Mouse (Mus musculus) gastrocnemius, postnatal 14 days (tissue): ENCODE measurements around the gene Lnx1. TPM values are rescaled to one million over a fixed set of nuclear protein-coding genes. Genes with fewer than 3 reads are reported as not detected.

Experiments
- DNase-seq: peaks from one replicate; pipeline ENCODE4 v3.0.0; 2021; ENCODE audit warnings: mixed read lengths
- intact Hi-C: fragments of 180-260 bp; cut with DNase I; formaldehyde crosslinking; loops from one replicate; pipeline ENCODE4 v1.15.1; 2025; ENCODE audit warnings: low total_unique reads
- total RNA-seq, 2 experiments: library from RNA; stranded (reverse); gene quantifications; 2 replicates each; pipeline ENCODE4 v1.2.3; 2021

Lnx1 gene
- total RNA-seq, 2 experiments from 2014 or later = 1.3 to 3.7 TPM

DNA sequence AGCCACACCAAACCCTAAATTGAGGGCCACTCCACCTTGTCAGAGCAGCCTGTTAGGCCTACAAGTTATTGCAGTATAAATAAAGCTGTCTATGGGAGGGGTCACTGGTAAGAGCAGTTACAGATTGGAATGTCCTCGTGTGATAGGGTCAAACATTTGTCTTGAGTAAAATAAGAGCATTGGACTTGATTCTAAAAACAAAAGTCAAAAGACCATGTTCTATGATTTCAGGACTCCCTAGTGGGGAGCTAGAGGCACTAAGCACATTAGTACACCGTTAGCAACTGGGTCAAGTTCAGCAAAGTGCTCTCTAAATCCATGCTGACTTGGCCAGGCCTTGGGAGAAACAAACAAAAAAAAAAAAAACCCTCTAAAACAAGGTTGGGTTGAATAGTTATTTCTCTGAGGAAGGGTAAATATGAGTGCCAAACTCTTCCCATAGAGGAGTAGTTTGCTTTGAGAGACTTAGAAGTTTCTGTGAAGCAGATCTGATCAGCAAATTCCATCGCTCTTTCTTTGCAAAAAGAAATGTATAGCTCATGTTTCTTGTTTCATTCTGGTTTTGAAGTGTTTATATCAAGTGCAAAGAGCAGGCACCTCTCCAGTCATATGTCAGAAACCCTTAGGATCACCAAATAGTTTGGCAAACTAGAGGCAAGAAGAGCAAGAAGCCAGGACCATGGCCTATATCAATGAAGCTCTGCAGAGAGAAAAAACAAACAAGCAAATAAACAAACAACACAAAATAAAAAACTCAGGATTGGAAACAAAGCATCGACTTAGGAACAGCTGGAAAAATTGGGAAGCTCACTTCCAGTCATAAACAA lies 40.8 kb downstream of the Lnx1 start:
- intact Hi-C loops = no loop called here
- DNase-seq = no peak

DNA sequence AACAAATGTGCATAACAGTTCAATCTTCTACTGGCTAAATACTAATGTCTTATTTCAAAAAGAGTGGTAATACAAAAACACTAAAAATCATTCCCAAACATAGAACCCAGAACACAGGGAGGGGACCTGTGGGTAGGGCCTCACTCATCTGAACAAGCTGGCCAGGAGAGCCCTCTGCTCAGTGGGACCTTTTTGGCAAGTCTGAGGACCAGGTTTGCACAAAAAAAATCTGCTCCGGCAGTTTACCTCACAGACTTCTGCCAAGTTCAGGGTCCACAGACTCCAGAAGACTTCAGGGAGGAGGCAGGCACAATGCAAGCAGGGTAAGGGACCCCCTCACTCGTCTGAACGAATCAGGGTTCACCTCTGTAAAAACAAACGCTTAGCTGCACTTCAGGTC lies 42.9 kb downstream of the Lnx1 start:
- no peak for DNase-seq
- intact Hi-C loops = no loop called here

- DNase-seq = no peak
- intact Hi-C loops = no loop called here
Observed at GRCm38 (mm10) chr5:74659281-74659680, 43.4 kb downstream of the Lnx1 start.

DNA sequence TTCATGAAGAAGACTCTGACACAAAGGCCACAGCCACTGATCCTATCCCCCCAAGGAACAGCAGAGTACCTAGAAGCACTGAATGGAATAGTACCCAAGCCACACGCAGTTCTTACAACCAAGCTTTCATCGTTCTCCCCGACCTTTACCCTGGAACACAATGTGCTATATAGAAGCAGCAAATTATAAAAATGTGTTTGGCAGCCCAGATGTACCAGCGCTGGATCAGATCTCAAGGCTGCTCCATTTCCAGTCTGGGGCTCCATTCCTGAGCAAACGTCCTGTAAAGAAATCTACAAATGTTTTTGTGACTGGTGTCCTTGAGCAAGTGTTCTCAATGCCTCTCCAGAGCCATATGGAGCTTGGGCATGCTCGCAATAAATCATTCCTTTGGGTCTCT lies 44.8 kb downstream of the Lnx1 start:
- intact Hi-C loops = no loop called here
- no peak for DNase-seq

- DNase-seq = no peak
- intact Hi-C loops = no loop called here
Observed at GRCm38 (mm10) chr5:74656410-74656809, 46.3 kb downstream of the Lnx1 start.

- DNase-seq = no peak
- intact Hi-C loops = no loop called here
Observed at GRCm38 (mm10) chr5:74654527-74654926, 48.2 kb downstream of the Lnx1 start.

- DNase-seq = no peak
Observed at GRCm38 (mm10) chr5:74653766-74654165, 48.9 kb downstream of the Lnx1 start.

GRCm38 (mm10) chr5:74649122-74649521 lies 53.6 kb downstream of the Lnx1 start:
- intact Hi-C loops = loop anchor here (10.0 kb wide), 2 partner anchors 146 to 506 kb away; partner anchors contain the start of gene Pdgfra
- DNase-seq = no peak

More at GRCm38 (mm10) chr5:74653766-74654165, 48.9 kb downstream of the Lnx1 start:
- intact Hi-C loops = no loop called here

- intact Hi-C loops = loop anchor here (10.0 kb wide), 2 partner anchors 147 to 507 kb away; partner anchors contain the start of gene Pdgfra
- no peak for DNase-seq
Observed at GRCm38 (mm10) chr5:74648216-74648615, 54.5 kb downstream of the Lnx1 start.

DNA sequence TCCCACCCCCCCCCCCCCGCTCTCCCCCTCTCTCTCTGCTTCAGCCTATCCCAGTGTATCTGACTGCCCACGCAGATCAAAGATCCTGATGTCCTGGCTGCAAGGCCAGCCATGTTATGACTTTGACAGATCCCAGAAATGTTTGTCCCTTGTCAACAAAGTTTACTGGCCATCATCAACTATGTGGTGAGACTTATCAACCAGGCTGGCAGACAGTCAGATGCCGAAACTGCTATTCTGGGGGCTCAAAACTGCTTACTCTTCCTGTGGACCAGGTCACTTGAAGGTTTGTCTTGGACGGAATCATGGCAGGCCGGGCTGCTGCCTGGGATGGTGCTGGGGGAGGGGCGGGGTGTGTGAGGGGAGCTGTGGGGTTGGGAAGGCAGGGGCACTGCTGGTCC lies 55.1 kb downstream of the Lnx1 start:
- intact Hi-C loops = loop anchor here (10.0 kb wide), 2 partner anchors 147 to 507 kb away; partner anchors contain the start of gene Pdgfra
- no peak for DNase-seq

DNA sequence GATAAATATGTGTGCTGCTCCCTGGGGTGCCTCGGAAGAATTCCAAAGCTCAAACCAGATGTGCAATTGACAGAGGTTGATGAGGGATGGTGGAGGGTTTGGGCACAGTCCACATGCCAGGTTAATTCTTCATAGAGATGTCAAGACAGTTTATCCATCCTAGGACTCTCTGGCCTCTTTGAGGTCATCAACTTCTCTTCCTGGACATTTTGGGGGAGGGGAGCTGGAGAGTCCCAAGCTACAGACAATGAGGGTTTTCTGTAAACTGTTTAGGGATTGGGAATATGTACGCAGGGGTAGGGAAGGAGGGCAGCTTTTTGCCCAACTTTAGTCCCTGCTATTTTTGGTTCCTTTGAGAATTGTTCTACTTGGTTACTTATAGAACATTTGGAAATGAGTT lies 60.4 kb downstream of the Lnx1 start:
- no peak for DNase-seq
- intact Hi-C loops = loop anchor here (10.0 kb wide), 2 partner anchors 153 to 513 kb away; partner anchors contain the start of gene Pdgfra

DNA sequence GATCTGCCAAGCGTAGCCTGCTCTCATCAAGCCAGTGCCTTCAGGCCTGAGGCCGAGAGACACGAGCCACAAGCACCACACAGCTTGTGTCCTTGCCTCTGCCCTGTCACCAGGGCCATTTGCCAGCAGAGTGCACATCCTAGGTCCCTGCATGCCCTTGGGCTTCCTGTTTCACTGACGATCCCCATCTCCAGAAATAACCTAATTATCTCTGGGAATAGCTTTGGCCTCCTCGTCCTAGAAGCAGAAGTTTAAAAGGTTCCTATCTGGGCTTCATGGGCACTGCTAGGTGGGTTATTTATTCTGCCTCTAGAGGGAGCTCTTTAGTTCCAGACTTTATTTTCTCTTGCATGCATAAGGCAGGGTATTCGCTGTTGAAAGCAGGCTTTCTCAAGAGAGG lies 61.7 kb downstream of the Lnx1 start:
- DNase-seq = no peak
- intact Hi-C loops = loop anchor here (10.0 kb wide), 2 partner anchors 154 to 514 kb away; partner anchors contain the start of gene Pdgfra

DNA sequence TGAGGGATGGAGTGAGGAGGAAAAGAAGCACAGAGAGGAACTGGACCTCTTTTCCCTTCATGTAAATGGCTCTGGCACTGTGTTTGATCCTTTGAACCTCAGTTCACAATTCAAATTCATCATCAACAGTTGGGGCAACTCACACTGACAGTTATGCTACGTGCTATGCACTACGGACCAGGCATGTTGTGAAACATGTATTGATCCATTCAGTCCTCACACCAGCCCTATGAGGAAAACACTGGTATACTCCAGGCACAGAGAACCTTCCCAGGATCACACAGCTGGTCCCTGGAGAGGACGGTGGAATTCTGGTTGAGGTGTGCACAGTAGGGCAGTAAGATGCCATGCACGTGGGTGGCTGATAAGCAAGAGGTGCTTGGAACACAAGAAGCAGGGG lies 62.2 kb downstream of the Lnx1 start:
- DNase-seq = no peak
- intact Hi-C loops = loop anchor here (10.0 kb wide), 2 partner anchors 154 to 514 kb away; partner anchors contain the start of gene Pdgfra

- intact Hi-C loops = no loop called here
- DNase-seq = no peak
Observed at GRCm38 (mm10) chr5:74639516-74639915, 63.2 kb downstream of the Lnx1 start.

DNA sequence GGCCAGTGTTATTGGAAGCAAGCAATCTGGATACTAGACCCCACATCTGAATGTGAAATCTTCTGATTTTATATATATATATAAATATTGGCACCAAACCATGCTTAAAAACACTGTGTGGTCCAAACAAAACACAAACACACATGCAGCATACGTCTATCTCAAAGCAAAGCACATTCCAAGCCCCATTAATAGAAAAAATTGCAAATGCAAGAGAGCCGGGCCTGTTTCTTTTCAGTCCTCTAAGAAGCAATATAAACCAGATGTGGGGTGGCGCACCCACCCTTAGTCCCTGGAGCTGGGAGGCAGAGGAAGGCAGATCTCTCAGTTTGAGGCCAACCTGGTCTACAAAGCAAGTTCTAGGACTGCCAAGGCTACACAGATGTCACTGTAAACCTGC lies 68.3 kb downstream of the Lnx1 start:
- no peak for DNase-seq
- intact Hi-C loops = no loop called here

- no peak for DNase-seq
- intact Hi-C loops = no loop called here
Observed at GRCm38 (mm10) chr5:74633453-74633852, 69.3 kb downstream of the Lnx1 start.

DNA sequence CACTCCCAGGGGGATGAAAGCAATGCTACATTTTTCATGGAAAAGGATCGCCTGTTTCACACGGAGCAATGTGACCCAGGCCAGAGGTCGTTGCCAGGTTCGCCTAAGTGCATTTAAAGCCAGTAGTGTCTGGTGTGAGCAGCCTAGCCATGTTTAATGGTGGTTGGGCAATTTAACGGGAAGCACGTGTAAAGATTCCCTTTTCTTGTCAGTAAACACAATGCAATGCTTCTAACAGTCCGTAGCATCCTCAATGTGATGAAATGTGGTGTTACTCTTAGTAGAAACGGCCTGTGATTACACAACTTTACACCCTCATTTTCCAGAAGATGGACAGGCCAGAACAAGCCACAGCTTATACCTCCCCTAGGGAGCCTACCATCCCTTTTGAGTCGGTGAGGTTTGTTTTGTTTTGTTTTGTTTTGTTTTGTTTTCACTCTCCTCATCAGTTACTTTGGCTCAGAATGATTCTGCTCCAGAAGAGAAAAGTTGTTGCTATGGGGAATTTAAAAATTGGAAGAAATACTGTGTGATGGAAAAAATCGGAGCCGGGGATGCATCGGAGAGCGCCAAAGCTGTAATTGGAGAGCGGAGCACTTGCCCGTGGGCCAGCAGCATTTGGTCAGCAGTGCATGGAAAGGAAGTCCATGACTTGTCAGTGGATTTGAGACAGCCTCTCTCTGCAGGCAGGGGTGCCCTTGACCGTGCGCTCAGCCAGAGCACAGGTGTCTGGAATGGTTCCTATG lies 70.2 kb downstream of the Lnx1 start:
- intact Hi-C loops = no loop called here
- peak; percentile 56 for DNase-seq

- no peak for DNase-seq
- intact Hi-C loops = no loop called here
Observed at GRCm38 (mm10) chr5:74628001-74628400, 74.7 kb downstream of the Lnx1 start.

DNA sequence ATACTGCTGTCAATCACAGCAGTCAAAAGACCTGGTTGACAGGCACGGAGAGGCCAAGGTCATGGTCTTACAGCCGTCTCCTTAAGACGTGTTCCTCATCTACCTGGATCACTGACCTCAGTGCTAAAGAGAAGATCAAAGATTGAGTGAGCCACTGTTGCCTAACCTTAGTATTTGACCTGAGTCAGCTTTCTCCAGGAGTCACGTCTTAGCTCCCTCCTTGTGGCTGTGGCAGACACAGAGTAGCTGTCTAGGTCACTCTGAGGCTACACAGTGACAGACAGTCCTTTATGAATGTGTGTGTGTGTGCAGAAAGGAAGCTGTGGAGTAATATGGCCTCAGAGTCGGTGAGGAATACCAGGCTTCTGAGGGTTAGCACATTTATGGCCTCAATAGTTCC lies 78.3 kb downstream of the Lnx1 start:
- no peak for DNase-seq
- intact Hi-C loops = no loop called here

- DNase-seq = no peak
- intact Hi-C loops = no loop called here
Observed at GRCm38 (mm10) chr5:74623316-74624000, 79.3 kb downstream of the Lnx1 start.
